Mouse (Mus musculus): ENCODE measurements at regions not wholly inside any gene's neighbourhood (a gene's known extent, or its start where the extent isn't known, plus 50 kb on each side); places are given as distances from the start of the nearest gene placed in this dataset.

- DNase-seq (ENCODE audit: low read depth, low spot score) = peak; percentile 29
Observed at GRCm38 (mm10) chr11:94882687-94883383, 53.2 kb upstream of the Col1a1 start.

- DNase-seq (ENCODE audit: low read depth, low spot score) = no peak
Observed at GRCm38 (mm10) chr11:94881982-94882686, 53.9 kb upstream of the Col1a1 start.

GRCm38 (mm10) chr11:94880896-94881840, 54.9 kb upstream of the Col1a1 start:
- no peak for DNase-seq (ENCODE audit: low read depth, low spot score)

GRCm38 (mm10) chr11:94876707-94877106, 59.3 kb upstream of the Col1a1 start:
- no peak for DNase-seq (ENCODE audit: low read depth, low spot score)

- DNase-seq (ENCODE audit: low read depth, low spot score) = no peak
Observed at GRCm38 (mm10) chr11:94875026-94875425, 61.0 kb upstream of the Col1a1 start.

GRCm38 (mm10) chr11:94874155-94874561, 61.9 kb upstream of the Col1a1 start:
- DNase-seq (ENCODE audit: low read depth, low spot score) = no peak

GRCm38 (mm10) chr11:94873693-94874092, 62.3 kb upstream of the Col1a1 start:
- no peak for DNase-seq (ENCODE audit: low read depth, low spot score)

GRCm38 (mm10) chr11:94872921-94873320, 63.1 kb upstream of the Col1a1 start:
- peak; percentile 28 for DNase-seq (ENCODE audit: low read depth, low spot score)

GRCm38 (mm10) chr11:94870341-94870740, 65.7 kb upstream of the Col1a1 start:
- DNase-seq (ENCODE audit: low read depth, low spot score) = peak; percentile 75

- peak; percentile 59 for DNase-seq (ENCODE audit: low read depth, low spot score)
Observed at GRCm38 (mm10) chr11:94869866-94870265, 66.2 kb upstream of the Col1a1 start.

GRCm38 (mm10) chr11:94866176-94866967, 69.7 kb upstream of the Col1a1 start:
- peak; percentile 79 for DNase-seq (ENCODE audit: low read depth, low spot score)

GRCm38 (mm10) chr11:94850129-94850528, 67.6 kb upstream of the Tmem92 start:
- peak; percentile 12 for DNase-seq (ENCODE audit: low read depth, low spot score)

- DNase-seq (ENCODE audit: low read depth, low spot score) = peak; percentile 44
Observed at GRCm38 (mm10) chr11:94839133-94839532, 56.6 kb upstream of the Tmem92 start.

- DNase-seq (ENCODE audit: low read depth, low spot score) = peak; percentile 47
Observed at GRCm38 (mm10) chr11:94838140-94838539, 55.6 kb upstream of the Tmem92 start.

- no peak for DNase-seq (ENCODE audit: low read depth, low spot score)
Observed at GRCm38 (mm10) chr11:94836347-94836746, 53.8 kb upstream of the Tmem92 start.

- peak; percentile 77 for DNase-seq (ENCODE audit: low read depth, low spot score)
Observed at GRCm38 (mm10) chr11:94832246-94832985, 49.9 kb upstream of the Tmem92 start.
